Mouse (Mus musculus) CH12.LX (cell line): Measurements from ENCODE around the gene Yjefn3. TPM values are rescaled to one million over a fixed set of nuclear protein-coding genes. Genes with fewer than 3 reads are reported as not detected.

ENCODE experiments used
- DNase-seq: peaks from one replicate; pipeline ENCODE4 v3.0.0-alpha.2; 2013; ENCODE audit errors: extremely low read depth
- H3K27ac ChIP-seq: 2 replicates; pipeline ENCODE4 v1.5.1; 2012; ENCODE audit warnings: low read depth, mild to moderate bottlenecking, control low read depth, moderate library complexity; ENCODE audit not compliant: insufficient read depth
- H3K27me3 ChIP-seq: replicated peaks from 2 replicates; pipeline ENCODE3; 2012; ENCODE audit warnings: inconsistent platforms
- H3K36me3 ChIP-seq, 2 experiments: replicated peaks in 1 of 2; 2 replicates each; pipeline versions ENCODE3 to v1.6.1; 2012; ENCODE audit warnings: inconsistent platforms in 1 of 2, low read length in 1 of 2, mild to moderate bottlenecking in 1 of 2, mixed read lengths in 1 of 2, moderate library complexity in 1 of 2; ENCODE audit not compliant: control insufficient read depth in 1 of 2, insufficient read depth in 1 of 2
- H3K4me1 ChIP-seq, 2 experiments: 2 replicates each; pipeline ENCODE4 v1.6.1; 2012; ENCODE audit warnings: inconsistent platforms in 1 of 2, moderate library complexity in 1 of 2; ENCODE audit not compliant: insufficient read depth in 2 of 2, control insufficient read depth in 1 of 2
- H3K4me2 ChIP-seq: 2 replicates; pipeline ENCODE4 v1.6.1; 2012; ENCODE audit warnings: low read depth, mild to moderate bottlenecking, control low read depth; ENCODE audit not compliant: poor library complexity, insufficient read depth, severe bottlenecking
- H3K4me3 ChIP-seq, 3 experiments: fragments of 150-350 bp in 1 of 3; sonication (generic) in 1 of 3; replicated peaks in 1 of 3; 2 replicates each; pipeline versions ENCODE3 to v1.5.1; 2011 to 2012; ENCODE audit warnings: low read depth in 2 of 3, low read length in 2 of 3, mild to moderate bottlenecking in 2 of 3, moderate library complexity in 2 of 3, control low read depth in 1 of 3, improper control_type of control experiment in 1 of 3, inconsistent platforms in 1 of 3, mixed read lengths in 1 of 3; ENCODE audit not compliant: poor library complexity in 1 of 3
- H3K79me2 ChIP-seq: replicated peaks from 2 replicates; pipeline ENCODE4 v1.6.1; 2012; ENCODE audit warnings: mild to moderate bottlenecking, moderate library complexity; ENCODE audit not compliant: control insufficient read depth, poor library complexity, insufficient read depth, severe bottlenecking; ENCODE audit errors: extremely low read depth
- H3K9ac ChIP-seq: 2 replicates; pipeline ENCODE4 v1.6.1; 2012; ENCODE audit warnings: low read depth, mild to moderate bottlenecking, control low read depth, moderate library complexity; ENCODE audit not compliant: insufficient read depth
- H3K9me3 ChIP-seq: replicated peaks from 2 replicates; pipeline ENCODE3; 2012; ENCODE audit warnings: low read length, inconsistent platforms, mixed read lengths
- BHLHE40 ChIP-seq: IDR thresholded peaks from 2 replicates; pipeline ENCODE4 v1.6.1; 2011; ENCODE audit warnings: mild to moderate bottlenecking, low read depth, low read length, improper control_type of control experiment
- CHD2 ChIP-seq: IDR thresholded peaks from 2 replicates; pipeline ENCODE4 v1.6.1; 2011; ENCODE audit warnings: low read length, improper control_type of control experiment
- CTCF ChIP-seq, 2 experiments: IDR thresholded peaks in 1 of 2; conservative IDR thresholded peaks in 1 of 2; 2 replicates each; pipeline ENCODE4 v1.5.1; 2011 to 2012; ENCODE audit warnings: low read depth in 2 of 2, low read length in 2 of 2, improper control_type of control experiment in 1 of 2, inconsistent platforms in 1 of 2, mild to moderate bottlenecking in 1 of 2, moderate library complexity in 1 of 2
- E2F4 ChIP-seq: IDR thresholded peaks from 2 replicates; pipeline ENCODE4 v1.6.1; 2011; ENCODE audit warnings: low read depth, low read length, improper control_type of control experiment; ENCODE audit not compliant: insufficient replicate concordance
- ELF1 ChIP-seq: IDR thresholded peaks from 2 replicates; pipeline ENCODE4 v1.6.1; 2014; ENCODE audit warnings: low read depth, mild to moderate bottlenecking, inconsistent platforms, low read length, improper control_type of control experiment
- EP300 ChIP-seq: IDR thresholded peaks from 2 replicates; pipeline ENCODE4 v1.6.1; 2011; ENCODE audit warnings: low read length, improper control_type of control experiment
- GABPA ChIP-seq: IDR thresholded peaks from 2 replicates; pipeline ENCODE4 v1.6.1; 2012; ENCODE audit warnings: low read depth, low read length, improper control_type of control experiment, inconsistent platforms; ENCODE audit not compliant: insufficient replicate concordance
- JUN ChIP-seq: IDR thresholded peaks from 2 replicates; pipeline ENCODE4 v1.6.1; 2011; ENCODE audit warnings: low read depth, mild to moderate bottlenecking, low read length, improper control_type of control experiment, moderate library complexity; ENCODE audit not compliant: insufficient read depth
- KAT2A ChIP-seq: IDR thresholded peaks from 2 replicates; pipeline ENCODE4 v1.6.1; 2012; ENCODE audit warnings: low read length, improper control_type of control experiment, inconsistent platforms; ENCODE audit not compliant: insufficient replicate concordance
- MAX ChIP-seq: IDR thresholded peaks from 2 replicates; pipeline ENCODE4 v1.6.1; 2011; ENCODE audit warnings: low read length, improper control_type of control experiment
- MEF2A ChIP-seq: IDR thresholded peaks from 2 replicates; pipeline ENCODE4 v1.6.1; 2014; ENCODE audit warnings: low read depth, mild to moderate bottlenecking, inconsistent platforms, low read length, improper control_type of control experiment, borderline replicate concordance
- MYC ChIP-seq: IDR thresholded peaks from 2 replicates; pipeline ENCODE4 v1.6.1; 2011; ENCODE audit warnings: low read depth, mild to moderate bottlenecking, improper control_type of control experiment, low read length
- NELFE ChIP-seq: IDR thresholded peaks from 2 replicates; pipeline ENCODE4 v1.6.1; 2011; ENCODE audit warnings: low read depth, low read length, improper control_type of control experiment
- NRF1 ChIP-seq: IDR thresholded peaks from 2 replicates; pipeline ENCODE4 v1.6.1; 2014; ENCODE audit warnings: low read depth, mild to moderate bottlenecking, inconsistent platforms, low read length, improper control_type of control experiment, moderate library complexity
- RCOR1 ChIP-seq: conservative IDR thresholded peaks from 2 replicates; pipeline ENCODE4 v1.6.1; 2012; ENCODE audit warnings: low read depth, mild to moderate bottlenecking, inconsistent platforms, low read length, improper control_type of control experiment
- SMC3 ChIP-seq: IDR thresholded peaks from 2 replicates; pipeline ENCODE4 v1.6.1; 2011; ENCODE audit warnings: low read depth, low read length, improper control_type of control experiment
- TBP ChIP-seq: conservative IDR thresholded peaks from 2 replicates; pipeline ENCODE4 v1.6.1; 2011; ENCODE audit warnings: low read depth, low read length, improper control_type of control experiment
- UBTF ChIP-seq: IDR thresholded peaks from 2 replicates; pipeline ENCODE4 v1.6.1; 2012; ENCODE audit warnings: low read depth, mild to moderate bottlenecking, inconsistent platforms, low read length, improper control_type of control experiment, moderate library complexity
- USF1 ChIP-seq: IDR thresholded peaks from 2 replicates; pipeline ENCODE4 v1.6.1; 2014; ENCODE audit warnings: low read depth, mild to moderate bottlenecking, inconsistent platforms, low read length, improper control_type of control experiment
- ZNF384 ChIP-seq: IDR thresholded peaks from 2 replicates; pipeline ENCODE4 v1.6.1; 2012; ENCODE audit warnings: low read depth, low read length, improper control_type of control experiment, inconsistent platforms
- dilution Hi-C: fragments of 300-500 bp; cut with MboI; formaldehyde crosslinking; loops from 2 replicates; pipeline ENCODE4 v1.14.3; 2020; ENCODE audit warnings: low sequenced_read_pairs; ENCODE audit not compliant: extremely low pct_unique_long_range_greater_than_20kb, extremely low pct_ligation_motif_present
- in situ Hi-C: fragments of 300-500 bp; cut with MboI; formaldehyde crosslinking; loops from 3 replicates; pipeline ENCODE4 v1.14.3; 2019; ENCODE audit warnings: low sequenced_read_pairs, low pct_ligation_motif_present, low pct_unique_long_range_greater_than_20kb, mixed read lengths
- polyA plus RNA-seq: library from polyadenylated mRNA; unstranded; fragments of >175 nt; gene quantifications from 2 replicates; pipeline ENCODE4 v1.2.1, GENCODE M21; 2012; ENCODE audit warnings: low read depth; ENCODE audit not compliant: insufficient read length
- total RNA-seq, 2 experiments: library from RNA; depleted of rRNA; stranded (reverse); fragments of 300-350 nt in 1 of 2; fragments of >200 nt in 1 of 2; gene quantifications; 2 replicates each; pipeline ENCODE4 v1.2.3; 2012 to 2014

The Yjefn3 gene
- total and polyA plus RNA-seq, 3 experiments, result 3.3 to 10.5 (median 8.0) TPM

- no peak overlapping the region for H3K27ac ChIP-seq
- no peaks in the 10 kb centered on the region for H3K27me3 ChIP-seq
- H3K36me3 ChIP-seq, result peaks cover 0 to 9% of the 10 kb centered on the region in 2 experiments
- no peak overlapping the region for H3K4me2 ChIP-seq
- dilution Hi-C loops, result no loop called here
- H3K9ac ChIP-seq, result no peak overlapping the region
- H3K4me3 ChIP-seq, result no peak overlapping the region
- no peaks in the 10 kb centered on the region for H3K79me2 ChIP-seq
- in situ Hi-C loops, result no loop called here
- DNase-seq, result no peak
- H3K4me1 ChIP-seq, result no peaks in the 10 kb centered on the region
- TF ChIP-seq SMC3, result no peak
- TF ChIP-seq CTCF (conservative IDR thresholded peaks at IDR 0.05 in 1 of 2, IDR thresholded peaks at IDR 0.05 in 1 of 2; ENCODE audit: low read depth in 2 of 2, low read length in 2 of 2), result no peak
- TF ChIP-seq GABPA, result no peak
- TF ChIP-seq NRF1, result no peak
- no peak for TF ChIP-seq ELF1
- TF ChIP-seq CHD2, result no peak
- TF ChIP-seq EP300, result no peak
- TF ChIP-seq NELFE, result no peak
- TF ChIP-seq ZNF384, result no peak
- TF ChIP-seq KAT2A, result no peak
- no peak for TF ChIP-seq JUN
- no peak for TF ChIP-seq MEF2A
- TF ChIP-seq BHLHE40, result no peak
- TF ChIP-seq E2F4, result no peak
- H3K9me3 ChIP-seq, result no peaks in the 10 kb centered on the region
Observed at GRCm38 (mm10) chr8:69867696-69868326, 34.7 kb downstream of the Yjefn3 start.

- dilution Hi-C loops (no loop called here), in situ Hi-C loops (no loop called here)
- H3K27ac ChIP-seq, result no peak overlapping the region
- no peaks in the 10 kb centered on the region for H3K27me3 ChIP-seq
- no peak for DNase-seq
- H3K9me3 ChIP-seq, result no peaks in the 10 kb centered on the region
- no peak overlapping the region for H3K4me2 ChIP-seq
- H3K9ac ChIP-seq, result no peak overlapping the region
- no peaks in the 10 kb centered on the region for H3K79me2 ChIP-seq
- H3K4me3 ChIP-seq, result no peak overlapping the region
- H3K36me3 ChIP-seq, result peaks cover 2 to 13% of the 10 kb centered on the region in 2 experiments
- H3K4me1 ChIP-seq, result peaks cover 2 to 13% of the 10 kb centered on the region in 2 experiments; a peak in 2 of 4 replicates
- TF ChIP-seq CHD2 (no peak), GABPA (no peak), NELFE (no peak), JUN (no peak), E2F4 (no peak), UBTF (no peak), MAX (no peak), TBP (no peak), BHLHE40 (no peak), CTCF (conservative IDR thresholded peaks at IDR 0.05 in 1 of 2, IDR thresholded peaks at IDR 0.05 in 1 of 2; ENCODE audit: low read depth in 2 of 2, low read length in 2 of 2) (no peak), RCOR1 (no peak), MYC (no peak), SMC3 (no peak), ELF1 (no peak), USF1 (no peak)
Observed at GRCm38 (mm10) chr8:69864180-69864579, 38.3 kb downstream of the Yjefn3 start.
